Mouse (Mus musculus): ENCODE data around the gene Wdr25.

DNA sequence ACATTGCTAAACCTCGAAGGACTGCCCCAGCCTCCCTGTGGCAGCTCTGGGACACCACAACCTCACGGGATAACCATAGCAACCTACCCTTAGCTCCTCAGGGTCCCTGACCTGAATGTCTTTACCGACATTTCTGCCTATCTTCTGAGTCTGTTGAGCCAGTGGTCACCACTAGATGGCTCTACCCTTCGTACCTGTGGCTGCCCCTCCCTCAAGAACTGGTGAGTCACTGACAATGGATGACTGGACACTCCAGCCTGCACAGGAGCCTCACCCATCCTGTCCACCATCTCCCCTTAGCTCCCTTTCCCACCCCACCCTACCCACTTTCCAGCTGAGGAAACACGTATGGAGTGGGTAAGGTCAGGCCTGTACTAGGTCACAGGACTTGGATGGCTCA, 151.1 kb downstream of the Wdr25 start:
- TF ChIP-seq CTCF (IDR thresholded peaks at IDR 0.05; ENCODE audit: insufficient read depth, low read length) (no peak), POLR2A (IDR thresholded peaks at IDR 0.05; ENCODE audit: borderline replicate concordance, extremely low read depth, low read depth, low read length) (no peak)
